Mouse (Mus musculus) fibroblast of lung, adult 2 months (primary cell): Measurements from ENCODE around the gene Plxnb1.

Source experiments
- DNase-seq: peaks from one replicate; pipeline ENCODE4 v3.0.0-alpha.2; 2011; ENCODE audit warnings: low read depth

Gene Plxnb1

DNA sequence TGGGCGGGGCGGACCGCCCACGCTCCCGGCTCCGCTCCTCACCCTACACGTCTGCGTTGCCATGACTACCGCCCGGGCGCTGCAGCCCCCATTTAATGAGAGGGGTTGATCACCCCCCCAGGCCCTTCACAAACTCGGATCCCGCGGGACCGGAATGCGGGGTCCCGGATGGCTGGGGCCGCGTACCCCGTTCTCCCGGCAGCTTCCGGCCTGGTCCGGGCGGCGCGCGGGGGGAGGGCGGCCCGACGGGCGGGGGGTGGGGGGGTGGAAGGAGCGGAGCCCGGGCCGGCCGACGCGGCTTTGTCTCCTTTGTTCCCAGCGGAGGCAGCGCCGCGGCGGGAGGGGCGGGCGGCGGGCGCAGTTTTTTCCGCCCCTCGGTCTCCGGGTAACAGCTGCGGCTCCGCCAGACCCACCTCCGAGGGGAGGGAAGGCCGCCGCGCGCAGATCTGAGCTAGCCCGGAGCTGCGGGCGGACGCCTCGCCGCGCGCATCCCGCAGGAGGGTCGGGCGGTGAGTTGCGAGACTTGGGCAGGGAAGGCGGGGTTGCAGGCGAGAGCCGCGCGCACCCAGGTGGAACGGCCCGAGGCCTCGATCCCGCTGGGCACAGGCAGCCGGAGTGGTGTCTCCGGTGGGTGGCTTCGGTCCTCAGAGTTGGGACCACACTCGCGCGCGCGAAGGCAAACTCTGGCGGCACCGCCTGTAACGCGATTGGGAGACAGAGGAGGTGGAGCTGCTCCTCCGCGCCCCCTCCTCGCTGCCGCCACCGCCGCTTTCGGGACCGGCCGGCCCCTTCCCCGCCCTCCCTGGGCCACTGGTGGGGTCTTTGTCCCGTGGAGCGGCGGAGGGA is at the start of gene Plxnb1:
TSS of gene Plxnb1 (plus strand) at position 253 of the 846 bp plus-strand sequence.
- no peak for DNase-seq

DNA sequence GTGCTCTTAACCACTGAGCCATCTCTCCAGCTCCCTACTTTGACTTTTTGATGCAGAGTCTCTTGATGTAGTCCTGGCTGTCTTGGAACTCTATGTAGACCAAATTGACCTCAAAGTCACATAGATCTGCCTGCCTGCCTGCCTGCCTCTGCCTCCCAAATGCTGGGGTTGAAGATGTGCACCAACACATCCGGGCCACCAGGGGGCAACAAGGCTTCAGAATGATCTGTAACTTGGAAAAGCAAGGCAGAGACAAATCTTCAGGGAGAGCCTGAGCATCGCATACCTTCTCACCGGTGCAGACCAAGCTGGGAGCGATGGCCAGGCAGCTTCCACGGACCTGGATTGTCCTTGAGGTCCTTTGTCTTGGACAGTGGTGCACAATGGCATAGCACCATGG is 48.9 kb upstream of the Plxnb1 start:
- DNase-seq: no peak

DNA sequence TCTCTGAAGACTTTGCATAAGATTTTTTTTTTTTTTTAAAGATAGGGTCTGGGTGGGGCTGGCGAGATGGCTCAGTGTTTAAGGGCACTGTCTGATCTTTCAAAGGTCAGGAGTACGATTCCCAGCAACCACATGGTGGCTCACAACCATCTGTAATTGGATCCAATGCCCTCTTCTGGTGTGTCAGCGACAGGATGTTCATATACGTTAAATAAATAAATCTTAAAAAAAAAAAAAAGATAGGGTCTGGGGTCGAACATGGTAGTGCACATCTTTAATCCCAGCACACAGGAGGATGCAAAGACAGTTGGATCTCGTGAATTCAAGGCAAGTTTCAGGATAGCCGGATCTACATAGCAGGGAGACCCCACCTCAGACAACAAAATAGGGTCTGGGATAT is 45.9 kb upstream of the Plxnb1 start:
- no peak for DNase-seq

DNA sequence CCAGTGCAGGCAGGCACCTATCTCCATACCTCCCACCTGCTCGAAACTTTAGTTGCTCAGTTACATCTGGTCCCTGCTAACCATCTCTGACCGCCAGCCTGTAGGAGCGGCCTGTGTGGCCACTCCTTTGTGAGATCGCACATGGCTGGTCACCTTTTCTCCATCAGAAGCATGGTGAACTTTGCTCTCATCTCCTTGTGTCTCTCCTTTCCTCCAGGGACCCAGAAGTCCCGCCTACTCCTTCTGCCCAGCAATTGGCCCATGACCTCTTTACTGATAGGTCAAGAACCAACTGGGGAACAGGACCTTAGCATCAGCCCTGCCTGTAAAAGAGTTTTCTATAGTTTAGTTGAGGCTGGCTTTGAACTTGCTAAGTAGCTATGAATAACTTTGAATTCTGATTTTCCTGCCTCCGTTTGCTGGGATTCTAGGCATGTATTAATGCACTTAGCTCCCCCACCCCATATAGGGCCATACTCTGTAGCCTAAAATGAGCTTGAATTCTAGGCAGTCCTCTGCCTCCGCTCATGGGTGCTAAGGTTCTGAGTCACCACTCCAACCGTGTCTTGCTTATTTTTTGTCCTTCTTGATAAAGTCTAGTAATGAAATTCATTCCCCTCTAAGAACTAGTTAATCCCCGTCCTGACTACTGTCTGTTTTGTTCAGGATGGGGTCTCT is 45.1 kb upstream of the Plxnb1 start:
- DNase-seq: no peak

DNA sequence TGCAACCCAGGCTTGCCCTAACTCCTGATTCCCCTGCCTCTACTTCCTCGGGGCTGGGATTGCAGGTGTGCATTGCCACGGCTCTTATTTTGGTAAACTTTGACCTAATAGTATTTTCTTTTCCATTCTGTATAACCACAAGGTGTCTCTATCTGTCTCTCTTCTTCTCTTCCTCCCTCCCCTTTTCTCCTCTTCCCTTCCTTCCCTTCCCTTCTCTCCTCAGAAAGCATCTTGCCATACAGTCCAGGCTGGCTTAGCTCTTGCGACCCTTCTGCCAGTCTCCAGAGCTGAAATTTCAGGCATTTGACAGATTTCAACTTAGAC is 44.6 kb upstream of the Plxnb1 start:
- DNase-seq: no peak

DNA sequence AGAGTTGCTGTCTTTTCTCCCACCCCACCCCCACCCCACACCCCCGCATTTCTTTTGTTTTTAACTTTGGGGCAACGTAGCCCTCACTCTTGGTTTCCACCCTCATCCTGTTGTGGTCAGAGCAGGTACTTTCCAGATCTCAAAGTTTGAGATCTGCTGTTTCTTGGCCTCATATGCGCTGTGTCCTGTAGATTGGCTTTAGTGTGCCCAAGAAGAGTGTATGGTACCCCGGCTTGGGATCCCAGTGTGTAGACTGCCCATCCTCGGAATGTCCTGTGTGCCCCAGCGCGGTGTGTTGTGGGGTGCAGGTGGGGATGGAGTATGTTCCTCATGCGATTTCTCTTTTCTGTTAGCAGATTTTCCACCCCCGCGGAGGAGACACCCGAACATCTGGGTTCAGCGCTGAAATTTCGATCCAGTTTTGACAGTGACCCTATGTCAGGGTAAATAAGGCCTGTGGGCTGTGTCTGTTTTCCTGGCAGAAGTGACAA is 44.1 kb upstream of the Plxnb1 start:
- no peak for DNase-seq

DNA sequence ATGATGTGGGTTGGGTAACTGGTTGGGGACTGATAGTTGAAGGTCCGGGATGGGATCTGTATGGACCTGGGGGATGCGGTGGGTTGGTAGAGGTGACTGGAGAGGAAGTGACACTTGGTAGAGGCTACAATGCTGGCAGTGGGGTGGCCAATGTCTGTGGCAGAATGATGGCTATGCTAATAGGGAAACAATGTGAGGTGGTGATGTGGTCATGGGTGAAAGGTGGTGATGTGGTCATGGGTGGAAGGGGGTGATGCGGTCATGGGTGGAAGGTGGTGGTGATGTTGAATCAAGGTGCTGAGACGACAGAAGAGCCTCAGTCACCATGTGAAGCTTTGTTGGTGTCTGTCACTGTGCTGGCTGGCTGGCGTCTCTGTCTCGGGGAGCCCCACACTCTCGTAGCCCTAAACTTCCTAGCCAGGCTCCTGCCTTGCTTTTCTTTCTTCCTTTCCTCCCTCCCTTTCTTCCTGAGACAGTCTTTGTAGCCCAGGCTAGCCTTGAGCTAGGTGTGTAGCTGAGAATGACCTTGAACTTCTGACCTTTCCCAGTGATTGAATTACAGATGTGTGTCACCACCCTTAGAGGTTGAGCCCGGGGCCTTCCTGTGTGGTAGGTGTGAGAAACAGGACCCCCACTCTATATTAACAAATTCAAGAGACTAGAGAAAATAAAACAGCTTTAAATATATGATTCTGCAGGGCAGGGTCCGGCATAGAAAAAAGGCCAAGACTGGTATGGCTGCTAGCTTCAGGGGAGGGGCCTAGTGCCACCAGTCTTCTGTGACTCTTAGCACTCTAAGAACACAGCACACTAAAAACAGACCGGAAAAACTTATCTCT is 43.3 kb upstream of the Plxnb1 start:
- no peak for DNase-seq

DNA sequence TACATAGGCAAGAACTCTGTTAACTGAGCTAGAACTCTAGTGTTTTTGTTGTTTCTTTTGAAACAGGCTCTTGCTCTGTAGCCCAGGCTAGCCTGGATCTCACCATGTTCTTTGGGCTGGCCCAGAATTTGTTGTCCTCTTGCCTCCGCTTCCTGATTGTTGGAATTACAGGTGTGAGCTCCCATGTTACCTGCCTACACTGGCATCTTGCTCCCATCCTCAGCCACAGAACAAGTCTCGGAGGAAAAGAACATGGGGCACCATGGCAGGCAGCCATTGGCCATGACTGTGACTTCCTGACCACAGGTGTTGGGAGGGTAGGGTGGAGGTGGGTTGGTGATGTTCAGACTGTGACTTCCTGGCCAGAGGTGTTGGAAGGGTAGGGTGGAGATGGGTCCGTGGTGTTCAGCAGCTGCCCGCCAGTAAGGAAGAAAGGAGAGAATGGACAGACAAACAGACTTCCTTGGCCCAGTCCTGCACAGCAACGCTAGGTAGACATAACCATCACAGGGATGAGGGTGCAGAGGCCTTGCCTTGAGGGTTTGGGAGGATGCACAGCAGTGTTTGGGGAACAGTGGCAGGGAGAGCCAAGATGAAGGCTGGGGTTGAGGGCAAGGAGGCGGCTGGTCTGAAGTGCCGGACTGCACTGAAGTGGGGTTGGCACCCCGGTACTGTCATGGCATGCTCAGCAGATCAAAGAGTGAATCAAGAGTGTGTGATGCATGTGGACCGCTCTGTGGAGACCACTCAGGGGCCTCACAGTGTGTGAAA is 42.5 kb upstream of the Plxnb1 start:
- DNase-seq: no peak

DNA sequence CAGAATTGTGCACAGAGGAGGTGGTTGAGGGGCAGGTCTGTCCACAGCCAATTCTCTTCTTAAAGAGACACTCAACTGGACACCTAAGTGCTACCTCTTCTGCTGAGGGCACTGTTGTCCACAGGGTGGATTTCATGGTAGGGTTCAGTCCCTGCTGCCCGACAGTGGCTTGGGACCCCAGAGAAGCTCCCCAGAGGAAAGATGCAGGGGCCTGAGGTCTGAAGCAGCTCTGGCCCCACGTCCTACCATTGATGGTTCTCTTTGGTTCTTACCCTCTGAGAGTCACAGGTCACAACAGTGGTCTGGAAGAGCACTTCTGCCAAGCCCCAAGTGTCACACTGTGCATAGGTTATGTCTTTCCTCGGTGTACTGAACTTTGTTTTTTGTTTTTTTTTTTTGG is 41.8 kb upstream of the Plxnb1 start:
- no peak for DNase-seq

DNA sequence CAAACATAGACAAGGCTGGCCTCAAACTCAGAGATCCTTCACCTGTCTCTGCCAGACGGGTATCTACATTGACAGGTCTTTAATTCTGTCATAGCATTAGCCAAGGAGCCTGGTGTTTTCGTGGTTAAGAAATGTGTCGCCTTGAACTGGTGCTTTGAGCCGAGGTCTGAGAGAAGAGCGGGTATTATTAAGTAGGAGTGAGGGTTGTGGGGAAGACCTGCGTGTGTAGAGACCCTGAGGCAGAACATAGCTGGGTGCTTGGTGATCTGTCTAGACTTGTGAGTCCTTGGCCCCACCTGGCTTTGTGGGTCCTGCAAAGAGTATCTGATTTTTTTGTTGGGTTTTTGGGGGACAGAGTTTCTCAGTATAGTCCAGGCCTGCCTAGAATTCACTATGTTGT is 41.3 kb upstream of the Plxnb1 start:
- DNase-seq: no peak

DNA sequence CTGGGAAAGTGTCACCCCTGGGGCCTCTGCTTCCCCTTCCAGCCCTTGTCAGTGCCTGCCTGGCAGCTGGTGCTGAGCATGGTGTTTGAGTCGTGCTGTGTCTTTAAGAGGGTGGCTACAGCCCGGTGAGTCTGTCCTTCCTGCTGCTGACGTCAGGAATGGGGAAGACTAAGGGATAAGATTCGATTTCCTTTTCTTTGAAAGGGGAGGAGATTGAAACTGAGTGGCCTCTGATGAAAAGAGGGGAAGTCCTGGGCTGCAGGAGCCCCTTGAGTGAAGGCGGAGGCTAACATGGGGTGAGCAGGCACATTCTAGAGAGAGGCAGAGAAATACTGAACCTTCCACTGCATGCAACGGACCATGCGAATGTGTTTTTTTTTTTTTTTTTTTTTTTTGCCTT is 40.5 kb upstream of the Plxnb1 start:
- DNase-seq: peak; percentile 59

DNA sequence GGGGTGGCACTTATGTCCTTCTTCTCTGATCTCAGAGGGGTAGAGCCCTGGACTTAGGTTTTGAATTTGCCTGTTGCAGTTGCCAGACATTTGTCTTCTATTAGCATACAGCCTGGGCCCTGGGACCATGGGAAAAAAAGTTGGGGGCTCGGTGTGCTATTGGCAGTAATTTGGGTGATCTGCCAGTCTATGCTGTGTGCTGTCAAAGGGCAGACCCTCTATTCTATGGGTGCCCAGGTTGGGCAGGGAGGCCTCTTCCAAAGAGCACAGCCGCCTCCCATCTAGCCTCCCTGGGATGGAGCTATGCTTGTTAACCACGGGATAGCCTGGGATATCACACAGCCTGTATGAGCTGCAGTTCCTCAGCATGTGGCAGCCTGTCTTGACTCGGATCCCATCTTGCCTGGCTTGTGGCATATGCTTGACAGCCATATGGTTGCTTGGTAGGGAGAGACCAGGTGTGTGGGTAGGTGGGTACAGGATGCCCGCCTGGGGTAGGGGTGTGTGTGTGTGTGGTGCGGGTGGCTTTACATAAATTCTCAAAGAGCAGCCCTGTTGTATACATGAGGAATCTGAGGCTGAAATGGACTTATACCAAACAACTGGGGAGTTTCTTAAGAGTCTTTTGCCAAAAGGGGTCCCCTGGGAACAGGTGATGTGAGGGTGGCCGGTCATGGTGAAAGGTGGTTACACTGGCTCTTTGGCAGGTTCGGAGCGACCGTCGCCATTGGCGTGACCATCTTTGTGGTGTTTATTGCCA is 39.7 kb upstream of the Plxnb1 start:
- no peak for DNase-seq

DNA sequence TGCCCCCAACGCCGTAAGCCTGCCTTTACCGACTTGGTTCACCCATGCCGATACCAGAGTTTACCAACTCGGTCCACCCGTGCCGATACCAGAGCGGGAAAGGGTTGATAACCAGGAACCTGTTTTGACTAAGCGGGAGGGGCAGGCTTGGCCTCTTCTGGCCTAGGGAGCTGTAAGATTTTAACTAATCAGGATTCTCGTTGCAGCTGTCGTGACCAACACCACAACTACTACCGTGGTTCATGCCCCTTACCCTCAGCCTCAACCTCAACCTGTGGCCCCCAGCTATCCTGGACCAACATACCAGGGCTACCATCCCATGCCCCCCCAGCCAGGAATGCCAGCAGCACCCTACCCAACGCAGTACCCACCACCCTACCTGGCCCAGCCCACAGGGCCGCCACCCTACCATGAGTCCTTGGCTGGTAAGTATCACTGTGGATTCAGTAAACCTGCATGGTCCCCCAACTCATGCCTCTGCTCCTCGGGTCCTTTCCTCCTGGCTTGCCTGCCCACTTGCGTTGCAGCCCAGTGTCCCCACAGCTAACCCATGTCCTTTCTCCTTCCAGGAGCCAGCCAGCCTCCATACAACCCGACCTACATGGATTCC is 39.0 kb upstream of the Plxnb1 start:
- no peak for DNase-seq

DNA sequence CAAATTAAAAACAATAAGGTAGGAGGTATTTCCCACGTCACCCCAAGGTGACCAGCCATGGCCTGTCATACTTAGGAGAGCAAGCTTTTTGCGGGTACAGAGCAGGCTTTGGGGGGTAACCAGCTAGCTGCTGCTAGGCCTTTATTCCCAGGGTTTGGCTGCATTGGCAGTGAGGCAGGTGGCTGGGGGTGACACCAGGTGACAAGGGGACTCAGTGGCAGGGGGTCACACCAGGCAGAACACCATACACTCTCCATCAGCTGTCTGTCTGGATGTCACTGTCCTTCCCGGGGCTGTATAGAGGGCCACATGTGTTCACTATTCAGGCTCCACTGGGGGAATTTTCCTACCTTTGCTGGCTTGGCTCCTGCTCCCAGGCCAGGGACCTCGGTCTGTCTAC is 38.3 kb upstream of the Plxnb1 start:
- DNase-seq: no peak

DNA sequence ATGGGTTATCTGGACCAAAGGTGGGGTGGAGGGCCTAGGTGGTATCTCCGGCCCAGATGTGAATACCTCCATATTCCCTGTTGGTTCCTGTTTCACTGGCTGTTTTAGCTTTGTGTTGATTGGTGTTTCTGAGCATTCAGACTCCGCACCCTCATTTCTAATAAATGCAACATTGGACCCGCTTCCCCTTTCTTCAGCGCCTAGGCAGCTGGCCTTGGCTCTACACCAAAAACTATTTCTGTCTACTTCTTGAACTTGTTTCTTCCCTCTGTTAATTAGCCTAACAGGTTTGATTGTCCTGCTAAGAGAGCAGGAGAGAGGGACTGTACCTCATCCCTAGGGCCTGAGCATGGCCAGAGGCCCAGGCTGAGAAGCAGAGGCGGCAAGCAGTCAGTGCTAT is 37.6 kb upstream of the Plxnb1 start:
- DNase-seq: no peak

DNA sequence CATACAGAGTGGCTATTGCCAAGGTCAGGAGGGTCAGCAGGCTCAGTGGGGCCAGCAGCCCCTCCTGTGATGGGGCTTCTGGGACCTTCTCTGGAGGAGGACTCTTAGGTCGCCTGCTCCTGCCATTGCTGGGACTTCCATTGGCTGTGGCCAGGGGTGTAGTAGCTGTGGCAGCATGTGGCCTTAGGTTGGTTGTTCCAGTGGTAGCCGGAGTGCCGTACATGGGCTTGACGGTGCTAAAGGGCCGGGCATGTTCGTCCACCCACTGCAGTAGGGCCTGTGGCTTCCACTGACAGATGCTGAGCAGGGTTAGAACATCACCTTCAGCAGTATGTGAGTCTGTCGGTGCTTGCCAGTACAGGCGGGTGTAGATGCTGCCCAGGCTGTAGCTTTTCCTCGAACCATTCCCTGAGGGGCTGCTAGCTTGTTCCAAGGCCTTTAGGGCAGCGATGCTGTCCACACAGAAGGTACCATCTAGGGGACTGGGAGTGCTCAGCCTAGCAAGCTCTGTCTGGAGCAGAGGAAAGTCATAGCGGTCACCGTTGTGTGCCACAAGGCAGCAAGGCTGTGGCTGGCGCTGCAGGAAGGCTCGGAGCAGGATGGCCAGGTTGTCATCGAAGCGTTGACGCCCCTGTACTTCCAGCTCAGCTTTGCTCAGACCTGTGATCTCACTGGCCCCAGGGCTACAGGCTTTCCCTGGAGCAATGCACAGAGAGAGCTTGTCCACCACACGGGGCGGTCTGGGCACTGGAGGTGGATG is 37.0 kb upstream of the Plxnb1 start:
- no peak for DNase-seq

DNA sequence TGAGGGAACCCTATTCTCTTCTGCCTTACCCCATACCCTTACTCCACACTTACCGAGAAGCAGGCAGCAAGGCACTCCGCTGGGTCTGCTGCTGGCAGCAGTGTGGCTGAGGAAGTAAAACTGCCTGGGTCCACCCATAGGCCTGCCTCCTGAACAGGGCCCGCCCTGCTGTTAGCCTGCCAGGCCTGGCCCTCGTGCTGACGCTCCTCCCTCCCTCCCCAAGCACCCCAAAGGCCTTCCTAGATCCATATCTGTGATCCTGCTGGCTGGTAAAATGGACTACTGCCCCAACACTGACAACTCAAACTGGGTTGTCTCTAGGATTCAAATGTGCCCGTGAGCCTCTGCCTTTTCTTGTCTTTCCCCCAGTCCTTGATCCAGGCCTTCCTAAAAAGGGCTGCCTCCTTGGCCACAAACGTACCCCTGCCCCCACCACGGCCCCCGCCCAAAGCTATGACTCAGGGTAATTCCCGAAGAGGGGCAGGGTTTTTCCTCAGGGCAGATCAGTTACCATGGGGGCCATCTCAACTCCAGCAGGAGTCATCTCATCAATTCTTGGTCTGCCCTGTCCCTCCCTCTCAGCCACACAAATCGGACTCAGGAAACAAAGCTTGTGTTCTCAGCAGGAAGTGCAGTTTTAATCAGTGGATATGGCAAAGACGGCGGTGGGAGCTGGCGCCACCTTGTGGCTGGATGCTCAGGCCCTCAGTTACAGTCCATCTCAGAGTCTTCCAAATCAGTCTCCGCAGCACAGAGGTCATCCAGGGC is 35.9 kb upstream of the Plxnb1 start, which contains the start of gene Trex1:
TSS of gene Trex1 (minus strand) at position 599 of the 768 bp plus-strand sequence.
- DNase-seq: peak; percentile 89

DNA sequence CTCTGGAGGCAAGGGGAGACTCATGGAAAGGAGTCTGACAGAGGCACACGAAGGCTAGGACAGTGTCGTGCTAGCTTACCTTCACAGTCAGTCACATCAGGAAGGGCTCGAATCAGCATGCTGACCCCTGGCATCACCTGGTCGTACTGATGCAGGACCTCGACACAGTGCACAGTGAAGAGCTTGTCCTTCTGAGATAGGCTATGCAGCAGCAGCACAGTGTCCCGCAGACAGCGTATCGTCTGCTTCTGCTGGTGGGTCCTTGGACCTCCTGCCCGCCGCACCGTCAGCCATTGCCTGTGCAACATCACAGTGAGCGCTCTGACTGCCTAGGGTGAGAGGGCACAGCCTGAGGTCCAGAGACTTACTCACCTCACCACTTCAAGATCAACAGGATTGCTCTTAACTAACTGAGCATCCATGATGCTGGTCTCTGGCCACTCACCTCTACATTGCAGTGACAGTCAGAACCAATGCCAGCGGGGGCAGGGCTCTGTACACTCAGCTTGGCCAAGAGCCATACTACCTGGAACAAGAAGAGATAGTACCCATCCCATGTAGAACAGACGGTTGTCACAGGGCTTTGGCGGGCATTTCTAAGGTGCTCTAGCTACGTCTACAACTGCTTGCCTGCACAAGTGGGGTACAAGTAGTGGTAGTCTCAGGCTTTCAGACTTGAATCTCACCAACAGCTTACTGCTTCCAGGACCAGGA is 34.8 kb upstream of the Plxnb1 start:
- no peak for DNase-seq
